Mouse (Mus musculus) T-helper 17 cell (primary cell): Measurements from ENCODE around the gene Gm10521.
"Not testable (repeated sequence)": the region's sequence is repeated elsewhere in the genome, so short reads cannot be mapped to it uniquely, and the experiment has no call there.

ENCODE experiments used
- in situ Hi-C, 2 experiments: fragments of 300-600 bp; cut with MboI, MseI; formaldehyde crosslinking; loops; 1 replicate in 1 of 2; 2 replicates in 1 of 2; pipeline ENCODE4 v1.15.1; 2025; ENCODE audit warnings: high pct_unique_total_duplicates in 2 of 2

Gm10521 gene

DNA sequence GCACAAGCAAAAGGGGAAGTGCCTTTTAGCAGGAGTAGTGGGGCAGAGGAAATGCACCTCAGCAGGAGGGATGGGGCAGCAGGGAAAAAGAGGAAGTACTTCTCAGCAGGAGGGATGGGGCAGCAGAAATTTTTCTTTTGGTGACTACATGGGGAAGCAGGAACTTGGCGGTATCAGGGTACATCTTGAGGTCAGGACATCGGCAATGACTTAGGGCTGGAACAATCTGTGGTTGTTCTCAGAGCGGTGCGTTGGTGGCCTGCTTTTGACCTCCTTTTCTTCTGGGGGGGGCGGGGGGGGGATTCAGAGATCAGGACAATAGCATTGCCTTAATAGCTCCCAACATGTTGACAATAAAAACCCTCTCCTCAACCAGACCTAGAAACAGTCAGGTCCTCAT, at the start of gene Gm10521:
Gene Gm10521, plus strand, starts transcription at position 301 of the 400 bp plus-strand sequence.
- in situ Hi-C loops, result not testable (repeated sequence)

DNA sequence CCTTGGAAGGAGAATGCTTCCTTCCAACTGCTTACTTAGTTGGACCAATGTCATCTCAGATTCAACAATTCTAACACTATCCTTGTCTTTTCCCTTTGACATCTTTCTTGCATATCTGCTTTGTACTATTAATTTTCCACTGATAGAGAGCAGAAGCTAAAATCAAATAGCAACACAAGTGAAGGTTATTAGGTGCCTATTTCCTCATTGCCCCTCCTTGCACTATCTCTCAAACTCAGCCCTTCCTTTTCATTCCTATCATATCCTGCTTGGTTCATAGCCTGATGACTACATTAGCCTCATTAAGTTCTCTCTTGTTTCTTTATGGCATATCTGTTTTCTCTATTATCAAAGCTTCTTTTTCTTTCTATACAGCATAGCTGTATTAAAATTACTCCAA, 47.3 kb upstream of the Gm10521 start:
- in situ Hi-C loops, result no loop called here

DNA sequence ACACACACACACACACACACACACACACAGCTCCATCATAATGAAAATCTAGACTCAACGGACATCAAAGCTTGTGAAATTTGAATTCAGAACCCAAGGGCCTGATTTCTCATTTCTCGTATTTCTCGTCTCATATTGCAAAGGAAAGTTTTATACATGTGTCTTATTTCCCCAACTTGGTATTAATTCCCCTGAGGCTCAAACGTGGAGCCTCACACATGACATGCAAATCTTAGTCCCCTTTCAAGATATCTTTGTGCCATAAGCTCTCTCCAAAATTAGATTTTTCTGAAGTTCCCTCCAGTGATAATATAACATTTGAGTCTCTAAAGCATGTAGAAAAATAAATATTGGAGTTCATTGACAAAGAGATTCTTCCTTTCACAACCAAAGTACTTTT, 46.7 kb upstream of the Gm10521 start:
- in situ Hi-C loops, result no loop called here

DNA sequence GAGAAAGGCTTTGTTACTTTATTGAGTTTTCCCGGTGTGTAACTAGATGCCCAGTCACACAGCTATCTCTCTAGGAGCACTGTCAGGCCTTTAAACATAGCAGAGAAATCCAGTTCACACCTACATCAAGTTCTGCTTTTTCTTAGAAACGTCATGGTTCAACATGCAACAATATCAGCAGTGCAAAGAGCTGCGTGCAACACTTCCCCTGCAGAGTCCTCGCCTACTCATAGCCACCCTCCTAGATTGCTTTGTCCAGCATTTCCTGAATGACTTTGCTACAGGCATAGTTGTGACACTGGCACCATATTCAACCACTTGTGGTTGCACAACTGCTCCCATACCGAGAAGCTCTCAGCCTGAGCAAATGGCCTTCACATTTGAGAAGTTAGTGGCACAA, 46.0 kb upstream of the Gm10521 start:
- in situ Hi-C loops, result no loop called here

DNA sequence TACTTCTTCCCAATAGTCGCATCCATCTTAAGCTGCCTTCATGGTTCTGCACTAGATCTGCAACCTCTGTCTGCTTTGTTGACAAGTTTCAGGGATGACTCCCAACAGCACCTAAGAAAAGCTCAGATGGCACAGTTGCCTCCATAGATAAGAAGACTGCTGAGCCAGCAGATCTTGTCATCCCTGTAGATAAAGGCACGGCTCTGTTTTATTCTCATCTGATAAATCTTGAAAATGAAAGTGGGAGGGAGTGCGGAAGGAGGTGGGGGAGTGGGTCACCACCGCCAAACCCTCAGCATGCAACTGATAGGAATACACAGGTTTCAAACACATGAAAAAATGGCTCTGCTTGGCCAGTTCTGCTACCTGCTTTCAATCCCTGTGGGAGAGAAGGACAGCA, 30.0 kb upstream of the Gm10521 start:
- in situ Hi-C loops, result loop anchor here in 1 of 2 experiments (10.0 kb wide), 1 partner anchor 321 kb away; no protein-coding TSS in a partner anchor

DNA sequence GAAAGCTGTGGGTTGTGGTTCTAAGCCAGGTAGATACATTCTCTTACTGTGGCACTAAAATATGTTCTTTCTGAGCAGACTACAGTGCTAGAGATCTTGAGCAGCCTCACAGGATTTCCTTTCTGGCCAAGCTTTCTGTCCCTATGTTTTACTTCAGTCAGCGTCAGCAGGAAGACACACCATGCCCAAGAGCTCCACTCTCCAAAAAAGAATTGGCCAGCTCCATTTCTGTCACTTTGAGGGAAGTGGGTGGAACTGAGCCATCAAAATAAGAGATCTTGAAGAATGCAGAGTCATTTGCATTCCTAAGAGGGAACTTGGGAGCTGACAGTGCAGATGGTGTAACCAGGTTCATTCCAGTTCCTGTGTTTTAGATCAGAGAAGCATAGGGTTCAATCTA, 8.5 kb upstream of the Gm10521 start:
- in situ Hi-C loops, result no loop called here

DNA sequence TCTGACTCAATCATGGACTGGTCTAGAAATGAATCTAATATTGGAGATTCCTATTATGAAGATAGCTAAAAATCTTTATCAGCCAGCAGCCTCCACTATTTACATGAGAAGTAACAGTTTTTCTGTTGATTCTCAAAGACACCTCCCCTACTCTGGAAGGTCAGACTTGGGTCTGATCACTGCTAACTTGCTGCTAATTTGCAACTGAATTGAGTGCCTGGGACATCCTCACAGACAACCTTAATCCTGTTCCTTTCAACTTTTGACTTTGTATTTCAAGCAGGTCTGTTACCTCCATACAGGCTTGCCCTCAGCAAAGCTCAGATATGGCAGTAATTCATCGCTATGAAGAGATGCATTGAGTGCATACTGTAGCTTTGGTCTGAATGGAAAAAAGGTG, 8.5 kb downstream of the Gm10521 start:
- in situ Hi-C loops, result no loop called here

DNA sequence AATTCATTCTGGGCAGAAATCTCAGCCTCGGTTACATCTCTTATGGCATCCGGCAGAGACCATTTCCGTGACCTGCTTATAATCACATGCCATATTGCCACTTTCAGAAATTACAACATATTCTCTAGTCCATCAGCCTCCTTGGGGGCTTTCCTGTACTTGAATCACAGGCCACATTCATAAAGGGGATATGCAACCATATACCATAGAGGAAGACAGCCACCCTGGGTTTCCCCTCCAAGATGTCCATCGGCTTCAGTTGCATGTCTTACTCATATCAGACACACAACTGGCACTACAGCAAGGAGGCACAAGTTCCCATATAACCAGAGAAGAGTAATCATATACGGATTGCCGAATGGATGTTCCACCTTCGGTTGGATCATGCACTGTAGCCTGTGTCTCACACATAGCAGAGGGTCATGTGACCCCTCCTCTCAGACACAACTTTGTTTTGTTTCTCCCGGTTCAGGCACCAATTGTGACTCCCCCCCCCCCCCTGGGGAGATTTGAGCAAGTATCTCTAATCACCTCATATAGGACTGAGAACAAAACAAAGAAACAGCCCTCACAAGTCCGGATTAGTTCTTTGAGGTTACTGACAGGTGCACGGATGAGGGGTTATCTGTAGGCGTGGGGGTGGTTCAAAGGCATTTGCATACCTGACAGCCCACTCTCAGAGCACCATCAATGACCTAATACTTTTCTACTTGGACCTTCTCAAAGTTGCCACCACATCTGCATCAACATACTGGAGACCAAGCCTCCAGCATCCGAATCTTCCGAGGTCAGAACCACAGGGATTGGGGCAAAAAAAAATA, 20.4 kb downstream of the Gm10521 start:
- in situ Hi-C loops, result loop anchor here in 1 of 2 experiments (5.0 kb wide), 1 partner anchor 66 kb away; no protein-coding TSS in a partner anchor

DNA sequence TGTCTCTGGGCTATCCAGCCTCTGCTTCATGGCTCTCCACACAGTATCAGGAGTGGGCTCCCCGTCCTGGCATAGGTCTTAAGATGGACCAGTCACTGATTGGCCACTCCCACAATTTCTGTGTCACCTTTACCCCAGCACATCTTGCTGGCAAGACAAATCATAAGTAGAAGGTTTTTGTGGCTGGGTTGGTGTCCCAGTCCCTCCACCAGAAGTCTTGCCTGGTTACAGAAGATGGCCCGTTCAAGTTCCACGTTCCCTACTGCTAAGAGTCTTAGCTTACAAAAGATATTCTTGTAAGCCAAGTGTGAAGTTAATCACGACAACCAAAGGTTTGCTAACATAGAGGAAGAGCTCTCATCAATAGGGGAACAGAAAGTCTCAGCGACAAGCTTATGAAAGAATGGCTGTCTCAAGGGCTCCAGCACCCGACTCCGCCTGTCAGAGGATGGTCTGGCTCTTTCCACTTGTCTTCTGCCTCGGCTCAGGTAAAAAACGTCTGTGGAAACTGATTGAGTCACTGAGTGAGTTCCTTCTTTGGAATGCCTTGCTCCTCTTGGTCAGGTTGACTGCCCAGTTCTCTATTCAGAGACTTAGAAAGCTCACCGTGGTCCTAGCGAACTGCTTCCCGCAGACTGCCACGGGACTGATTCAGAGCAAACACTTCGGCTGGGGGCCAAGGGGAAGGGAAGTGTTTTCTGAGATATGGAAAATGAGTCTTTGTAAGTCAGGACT, 22.0 kb downstream of the Gm10521 start, which contains the start of gene Slamf6:
Gene Slamf6, plus strand, starts transcription at position 211 of the 735 bp plus-strand sequence.
- in situ Hi-C loops, result loop anchor here in 1 of 2 experiments (5.0 kb wide), 1 partner anchor 65 kb away; no protein-coding TSS in a partner anchor

DNA sequence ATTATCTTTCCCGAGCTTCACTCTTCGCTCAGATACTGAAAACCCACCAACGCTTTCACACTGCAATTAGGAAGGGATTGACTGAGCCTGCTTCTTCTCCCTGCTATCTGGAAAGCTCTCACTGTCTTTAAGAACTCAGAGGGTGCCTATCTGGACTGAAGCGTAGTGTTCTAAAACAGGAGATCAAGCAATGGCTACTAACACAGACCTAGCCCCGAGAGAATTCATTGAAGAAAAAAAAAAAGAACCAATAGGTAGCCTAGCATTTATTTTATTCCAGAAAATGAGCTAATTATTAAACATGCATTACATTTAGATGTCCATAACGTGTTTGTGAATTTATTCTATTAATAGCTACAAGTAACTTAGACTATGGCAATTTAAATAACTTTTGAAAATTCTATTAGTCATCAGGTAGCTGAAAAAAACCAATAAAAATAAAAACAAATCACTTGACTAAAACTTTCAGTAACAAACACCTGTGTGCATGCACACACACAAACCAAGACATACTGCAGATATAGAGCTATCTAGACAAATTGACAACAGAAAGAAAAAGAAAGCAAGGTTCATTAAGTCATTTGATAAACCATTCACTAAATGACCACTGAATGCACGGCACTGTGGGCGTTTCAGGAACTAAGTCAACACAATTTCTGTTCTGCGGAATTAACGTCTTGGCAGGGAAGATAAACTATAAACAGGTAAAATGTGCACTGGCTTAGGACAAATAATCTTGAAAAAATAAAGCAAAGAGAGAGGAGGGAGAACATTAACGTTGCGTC, 22.9 kb downstream of the Gm10521 start:
- in situ Hi-C loops, result loop anchor here in 1 of 2 experiments (5.0 kb wide), 1 partner anchor 64 kb away; no protein-coding TSS in a partner anchor

DNA sequence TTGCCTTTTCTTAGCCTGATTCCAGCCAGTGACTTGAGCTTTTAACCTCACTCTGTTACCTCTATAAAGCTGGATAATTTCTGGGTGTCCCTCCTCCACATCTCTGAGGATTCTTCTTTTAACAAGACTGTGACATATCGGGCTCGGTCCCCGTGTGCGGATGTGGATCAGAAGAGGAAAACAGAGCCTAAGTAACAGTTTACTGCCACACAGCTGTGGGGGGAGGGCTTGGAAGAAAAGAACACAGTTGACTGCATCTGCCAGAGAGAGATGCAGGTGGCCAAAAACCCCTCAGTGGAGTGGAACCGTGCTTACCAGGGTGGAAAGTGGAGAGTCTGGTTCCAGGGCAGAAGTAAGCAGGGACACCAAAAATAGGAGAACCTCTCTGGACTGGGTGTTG, 23.7 kb downstream of the Gm10521 start:
- in situ Hi-C loops, result loop anchor here in 1 of 2 experiments (5.0 kb wide), 1 partner anchor 63 kb away; no protein-coding TSS in a partner anchor

DNA sequence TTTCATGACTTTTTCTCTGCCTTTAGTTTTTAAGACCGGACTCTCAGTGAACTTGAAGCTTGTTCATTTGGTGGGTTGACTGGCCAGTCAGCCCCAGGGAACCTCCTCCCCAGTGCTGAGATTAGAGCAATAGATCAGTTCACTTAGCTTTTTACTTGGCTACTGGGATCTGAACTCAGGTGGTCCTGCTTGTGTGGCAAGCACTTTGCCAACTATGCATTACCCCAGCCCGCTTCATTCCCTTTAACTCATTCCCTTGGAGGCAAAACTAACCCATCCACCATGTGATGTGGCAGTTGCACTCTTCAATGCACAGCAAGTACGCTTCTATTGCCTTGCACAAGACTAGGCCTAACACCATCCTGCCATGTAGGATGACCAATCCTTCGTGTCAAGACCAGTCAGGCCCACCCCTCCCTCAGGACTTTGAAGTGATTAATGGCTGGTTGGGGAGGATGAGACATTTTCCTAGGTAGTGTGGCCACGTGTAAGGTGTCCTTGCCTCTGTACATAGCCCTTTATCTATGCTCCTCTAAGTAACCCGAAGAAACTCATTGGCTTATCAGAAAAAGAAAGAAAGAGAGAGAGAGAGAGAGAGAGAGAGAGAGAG, 24.5 kb downstream of the Gm10521 start:
- in situ Hi-C loops, result loop anchor here in 1 of 2 experiments (5.0 kb wide), 1 partner anchor 62 kb away; no protein-coding TSS in a partner anchor

DNA sequence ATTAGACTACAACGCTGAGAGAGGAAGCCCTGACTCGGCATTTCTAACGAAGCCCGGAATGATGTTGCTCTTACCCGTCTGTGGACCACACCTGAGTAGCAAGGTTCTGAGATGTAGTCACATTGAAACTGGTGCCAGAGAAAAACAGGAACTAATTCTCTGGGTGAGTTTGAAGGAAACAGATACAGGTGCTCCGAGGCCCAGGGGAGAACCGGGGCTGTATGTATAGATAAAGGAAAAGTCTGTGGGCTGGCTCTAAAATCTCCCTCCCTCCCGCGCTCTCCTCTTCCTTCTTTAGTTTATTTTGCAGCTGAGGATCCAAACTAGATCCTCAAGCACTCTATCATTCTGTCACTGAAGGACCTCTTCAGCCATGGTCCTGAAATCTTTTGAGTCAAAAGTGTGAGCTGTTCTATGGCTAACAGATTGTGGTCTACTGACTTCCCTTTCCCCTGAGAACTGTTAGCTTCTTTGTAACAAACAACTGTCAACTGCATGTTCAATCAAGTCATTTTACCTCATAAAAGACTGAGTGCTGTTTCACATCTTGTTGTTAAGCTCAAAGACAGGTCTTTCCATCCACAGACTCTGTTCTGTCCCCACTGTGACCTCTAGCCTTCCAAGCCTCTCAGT, 25.6 kb downstream of the Gm10521 start:
- in situ Hi-C loops, result no loop called here

DNA sequence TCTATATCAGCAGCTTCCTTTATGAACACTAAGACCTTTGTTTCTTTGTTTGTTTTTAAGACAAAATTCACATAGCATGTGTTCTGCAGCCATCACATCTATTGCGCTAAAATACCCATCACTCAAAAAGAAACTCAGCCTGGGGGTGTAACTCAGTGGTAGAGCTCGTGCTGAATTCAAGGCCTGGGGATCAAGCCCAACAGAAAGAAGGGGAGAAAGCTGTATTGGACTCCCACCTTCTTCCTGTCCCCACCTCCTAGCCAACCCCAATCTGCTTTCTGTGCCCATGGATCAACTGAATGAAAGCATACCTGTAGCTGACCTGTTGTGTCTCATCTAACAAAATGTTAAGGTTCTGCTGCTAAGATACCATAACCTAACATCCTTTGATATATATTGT, 26.2 kb downstream of the Gm10521 start:
- in situ Hi-C loops, result no loop called here

DNA sequence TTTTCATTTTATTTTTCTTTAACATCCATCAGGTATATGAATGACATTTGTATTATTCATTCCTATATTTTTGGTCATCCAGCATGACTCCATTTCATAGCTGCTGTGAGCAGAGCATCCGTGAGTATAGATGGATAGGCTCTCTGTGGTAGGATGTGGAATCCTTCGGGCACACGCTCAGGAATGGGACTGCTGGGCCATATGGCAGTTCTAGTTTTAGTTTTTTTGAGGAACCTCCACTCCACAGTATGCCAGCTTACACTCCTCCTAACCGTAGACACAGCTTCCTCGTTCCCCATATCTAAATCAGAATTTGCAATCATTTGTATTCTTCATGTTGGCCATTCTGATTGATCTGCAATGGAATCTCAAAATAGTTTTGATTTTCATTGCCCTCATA, 27.4 kb downstream of the Gm10521 start:
- in situ Hi-C loops, result no loop called here

DNA sequence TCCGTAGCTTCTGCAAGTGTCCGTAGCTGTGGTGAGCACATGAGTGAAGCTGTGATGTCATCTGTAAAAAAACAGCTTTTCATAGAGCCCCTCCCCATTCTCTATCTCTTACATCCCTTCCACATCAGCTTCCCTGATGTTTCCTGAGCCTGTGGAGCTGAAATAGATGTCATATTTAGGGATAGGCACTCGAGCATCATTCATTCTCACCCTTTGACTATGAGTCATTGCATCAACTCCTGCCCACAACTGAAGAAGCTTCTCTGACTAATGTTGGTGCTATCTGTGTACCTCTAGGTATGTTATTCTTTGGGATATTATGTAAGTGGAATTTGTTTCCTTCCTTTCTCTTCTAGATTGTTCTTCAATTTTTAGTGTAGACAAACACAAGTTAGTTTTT, 29.4 kb downstream of the Gm10521 start:
- in situ Hi-C loops, result no loop called here

DNA sequence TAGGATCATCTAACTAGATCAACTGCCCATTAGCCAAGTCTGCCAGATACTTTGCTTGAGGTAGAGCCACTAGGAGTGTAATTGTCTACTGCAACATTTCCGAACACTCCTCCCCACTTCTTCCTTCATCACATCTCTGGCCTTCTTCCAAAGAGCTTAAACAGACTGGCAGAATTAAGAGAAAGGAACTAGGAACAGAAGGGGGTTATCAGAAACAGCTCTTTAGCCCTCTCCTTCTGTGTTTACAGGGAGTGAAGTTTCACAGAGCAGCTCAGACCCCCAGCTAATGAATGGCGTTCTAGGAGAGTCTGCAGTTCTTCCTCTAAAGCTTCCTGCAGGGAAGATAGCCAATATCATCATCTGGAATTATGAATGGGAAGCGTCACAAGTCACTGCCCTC, 38.4 kb downstream of the Gm10521 start:
- in situ Hi-C loops, result no loop called here

DNA sequence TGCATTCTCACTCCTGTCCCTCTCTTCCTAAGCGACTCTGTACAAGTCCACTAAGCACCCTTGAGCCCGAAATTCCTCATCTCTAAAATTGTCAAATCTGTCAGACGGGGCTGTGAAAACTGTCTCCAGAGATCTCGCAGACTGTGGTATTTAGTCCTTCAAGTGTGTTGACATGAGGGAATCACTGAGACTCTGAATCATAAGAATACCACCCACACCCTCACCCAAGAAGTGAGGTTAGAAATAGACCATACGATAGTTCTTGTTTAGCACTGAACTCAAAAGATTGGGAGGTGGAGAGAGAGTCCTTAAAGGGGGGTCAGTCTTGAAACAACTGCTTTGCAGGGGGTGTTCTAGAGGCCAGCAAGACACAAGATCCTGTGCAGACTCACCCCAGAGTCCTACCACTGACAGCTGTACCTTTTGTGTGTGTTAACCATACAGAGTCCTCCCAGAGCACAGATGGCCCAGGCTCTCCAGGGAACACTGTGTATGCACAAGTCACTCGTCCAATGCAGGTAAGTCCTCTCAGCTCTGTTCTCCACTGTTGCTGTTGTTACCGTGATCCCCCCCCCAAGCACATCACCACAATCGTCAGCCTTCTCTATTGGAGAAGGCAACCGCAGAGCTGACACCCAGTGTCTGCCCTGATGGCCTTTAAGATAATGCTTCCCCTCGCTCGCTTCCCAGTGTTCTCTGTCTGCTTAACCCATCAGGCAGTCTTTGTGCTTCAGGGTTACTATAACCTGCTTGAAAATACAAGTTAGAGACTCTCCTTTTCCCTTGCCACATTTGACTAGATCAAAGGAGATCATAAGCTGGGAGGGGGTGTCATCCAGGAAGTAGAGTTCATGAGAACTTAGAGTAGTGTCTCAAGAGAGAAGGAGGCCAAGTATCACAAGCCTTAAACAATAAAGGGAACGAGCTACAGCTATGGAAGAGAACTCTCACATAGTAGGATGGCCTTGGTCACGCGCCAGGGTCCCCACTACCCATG, 43.8 kb downstream of the Gm10521 start:
- in situ Hi-C loops, result no loop called here

DNA sequence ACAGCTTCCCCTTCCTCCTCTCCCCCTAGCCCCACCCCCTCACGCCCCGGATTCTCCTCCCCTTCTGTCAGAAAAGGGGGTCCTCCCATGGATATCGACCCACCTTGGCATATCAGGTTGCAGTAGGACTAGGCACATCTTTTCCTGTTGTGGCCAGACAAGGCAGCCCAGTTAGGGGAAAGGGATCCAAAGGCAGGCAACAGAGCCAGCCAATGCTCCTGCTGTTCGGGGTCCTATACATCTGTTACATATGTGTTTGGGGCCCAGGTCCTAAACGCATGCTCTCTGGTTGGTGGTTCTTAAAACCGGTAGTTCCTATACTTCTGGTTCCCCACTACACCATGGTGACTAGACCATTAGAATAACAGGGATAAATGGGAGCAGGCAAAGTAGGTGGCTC, 45.2 kb downstream of the Gm10521 start:
- in situ Hi-C loops, result no loop called here
